Mouse (Mus musculus): ENCODE measurements around the gene Cyp2d11.

GRCm38 (mm10) chr15:82358431-82359260 is 35.2 kb downstream of the Cyp2d11 start:
- TF ChIP-seq POLR2A (IDR thresholded peaks at IDR 0.05; ENCODE audit: control insufficient read depth, extremely low read depth, insufficient read depth, low read length, poor library complexity) (no peak), CTCF (IDR thresholded peaks at IDR 0.05; ENCODE audit: borderline replicate concordance, control insufficient read depth, extremely low read depth, insufficient read depth, low read length, poor library complexity) (no peak)

Measured in thymus, adult 2 months (tissue).